Mouse (Mus musculus) MEL (cell line): ENCODE measurements at regions not wholly inside any gene's neighbourhood (a gene's known extent, or its start where the extent isn't known, plus 50 kb on each side); places are given as distances from the start of the nearest gene placed in this dataset.

Experiments
- CHD1 ChIP-seq: IDR thresholded peaks from 2 replicates; pipeline ENCODE4 v1.6.1; 2012; ENCODE audit warnings: low read depth, mild to moderate bottlenecking, inconsistent platforms, low read length, improper control_type of control experiment
- CHD2 ChIP-seq: IDR thresholded peaks from 2 replicates; pipeline ENCODE4 v1.6.1; 2011; ENCODE audit warnings: low read length, improper control_type of control experiment
- CTCF ChIP-seq, 3 experiments: IDR thresholded peaks in 2 of 3; conservative IDR thresholded peaks in 1 of 3; 2 replicates each; pipeline ENCODE4 v1.5.1; 2011 to 2012; ENCODE audit warnings: low read length in 3 of 3, low read depth in 2 of 3, mild to moderate bottlenecking in 2 of 3, improper control_type of control experiment in 1 of 3, inconsistent platforms in 1 of 3, mixed read lengths in 1 of 3, moderate library complexity in 1 of 3; ENCODE audit not compliant: control insufficient read depth in 1 of 3, insufficient read depth in 1 of 3, poor library complexity in 1 of 3, severe bottlenecking in 1 of 3
- E2F4 ChIP-seq: IDR thresholded peaks from 2 replicates; pipeline ENCODE4 v1.6.1; 2011; ENCODE audit warnings: low read depth, low read length, improper control_type of control experiment, borderline replicate concordance
- ELF1 ChIP-seq: IDR thresholded peaks from 2 replicates; pipeline ENCODE4 v1.6.1; 2014; ENCODE audit warnings: low read depth, mild to moderate bottlenecking, inconsistent platforms, low read length, improper control_type of control experiment, moderate library complexity
- HCFC1 ChIP-seq: IDR thresholded peaks from 2 replicates; pipeline ENCODE4 v1.6.1; 2012; ENCODE audit warnings: low read depth, mild to moderate bottlenecking, inconsistent platforms, low read length, improper control_type of control experiment, moderate library complexity
- MAX ChIP-seq: IDR thresholded peaks from 2 replicates; pipeline ENCODE4 v1.6.1; 2011; ENCODE audit warnings: low read length, improper control_type of control experiment
- MYB ChIP-seq: IDR thresholded peaks from 2 replicates; pipeline ENCODE4 v1.6.1; 2011; ENCODE audit warnings: mild to moderate bottlenecking, low read depth, low read length, improper control_type of control experiment
- TAL1 ChIP-seq: IDR thresholded peaks from 2 replicates; pipeline ENCODE4 v1.6.1; 2012; ENCODE audit warnings: mild to moderate bottlenecking, inconsistent platforms, low read length, moderate library complexity, mixed read lengths
- TCF12 ChIP-seq: IDR thresholded peaks from 2 replicates; pipeline ENCODE4 v1.6.1; 2014; ENCODE audit warnings: low read depth, mild to moderate bottlenecking, inconsistent platforms, low read length, improper control_type of control experiment, moderate library complexity
- ZMIZ1 ChIP-seq: IDR thresholded peaks from 2 replicates; pipeline ENCODE4 v1.6.1; 2012; ENCODE audit warnings: low read depth, mild to moderate bottlenecking, inconsistent platforms, low read length, improper control_type of control experiment, moderate library complexity

GRCm38 (mm10) chr2:116975601-116976431, 97.3 kb downstream of the Tmco5 start:
- TF ChIP-seq CHD1, result no peak
- TF ChIP-seq TAL1, result no peak
- no peak for TF ChIP-seq HCFC1
- no peak for TF ChIP-seq CHD2
- TF ChIP-seq CTCF (IDR thresholded peaks at IDR 0.05 in 2 of 3, conservative IDR thresholded peaks at IDR 0.05 in 1 of 3; ENCODE audit: control insufficient read depth in 1 of 3, insufficient read depth in 1 of 3, low read depth in 2 of 3, low read length in 3 of 3, poor library complexity in 1 of 3, severe bottlenecking in 1 of 3), result no peak
- TF ChIP-seq E2F4, result no peak
- TF ChIP-seq ELF1, result no peak
- no peak for TF ChIP-seq MAX
- no peak for TF ChIP-seq TCF12
- no peak for TF ChIP-seq MYB
- TF ChIP-seq ZMIZ1, result no peak
